Mouse (Mus musculus) brain, embryonic 18.5 days (tissue): ENCODE data around the gene Ankmy1.

Source experiments
- DNase-seq: peaks from one replicate; pipeline ENCODE4 v3.0.0-alpha.2; 2012; ENCODE audit warnings: low read depth, low spot score

The Ankmy1 gene

GRCm38 (mm10) chr1:92831188-92832001 is 71.3 kb downstream of the Ankmy1 start, which contains the start of gene Gpc1:
TSS of gene Gpc1 (plus strand) at chr1:92831645.
- peak; percentile 77 for DNase-seq

- no peak for DNase-seq
These were observed 72.0 kb downstream of the Ankmy1 start for GRCm38 (mm10) chr1:92830626-92831187.

- DNase-seq, result no peak
These were observed 86.9 kb downstream of the Ankmy1 start for GRCm38 (mm10) chr1:92815756-92816294.

GRCm38 (mm10) chr1:92815100-92815499 is 87.6 kb downstream of the Ankmy1 start:
- no peak for DNase-seq

- no peak for DNase-seq
These were observed 88.4 kb downstream of the Ankmy1 start for GRCm38 (mm10) chr1:92814319-92814718.
